Mouse (Mus musculus) heart, embryonic 16.5 days (tissue): ENCODE data around the gene Pdc. TPM values are rescaled to one million over a fixed set of nuclear protein-coding genes. Genes with fewer than 3 reads are reported as not detected.
"Not testable (repeated sequence)": the region's sequence is repeated elsewhere in the genome, so short reads cannot be mapped to it uniquely, and the experiment has no call there.

Experiments used
- ATAC-seq: fragments of 200-750 bp; cut with Nextera tagmentation; replicated peaks from 2 replicates; pipeline ENCODE4 v1.8.0; 2017; ENCODE audit warnings: moderate number of reproducible peaks; ENCODE audit not compliant: insufficient read depth, low FRiP score; ENCODE audit errors: extremely low read depth
- H3K27ac ChIP-seq: fragments of 300-500 bp; sonication (generic); 2 replicates; pipeline ENCODE4 v1.5.1; 2014; ENCODE audit warnings: mild to moderate bottlenecking, low read length, control low read depth, moderate library complexity
- H3K27me3 ChIP-seq: fragments of 300-500 bp; sonication (generic); 2 replicates; pipeline ENCODE4 v1.6.1; 2014; ENCODE audit warnings: low read length, mixed read lengths; ENCODE audit not compliant: control insufficient read depth, insufficient read depth
- H3K36me3 ChIP-seq: fragments of 300-500 bp; sonication (generic); 2 replicates; pipeline ENCODE4 v1.6.1; 2014; ENCODE audit not compliant: control insufficient read depth, insufficient read depth
- H3K4me1 ChIP-seq: fragments of 300-500 bp; sonication (generic); 2 replicates; pipeline ENCODE4 v1.6.1; 2014; ENCODE audit warnings: low read length, mixed read lengths; ENCODE audit not compliant: control insufficient read depth, insufficient read depth
- H3K4me2 ChIP-seq: fragments of 300-500 bp; sonication (generic); 2 replicates; pipeline ENCODE4 v1.6.1; 2014; ENCODE audit warnings: low read depth, mild to moderate bottlenecking, control low read depth, low read length
- H3K4me3 ChIP-seq: fragments of 300-500 bp; sonication (generic); 2 replicates; pipeline ENCODE4 v1.5.1; 2014; ENCODE audit warnings: mild to moderate bottlenecking, control low read depth, low read length
- H3K9ac ChIP-seq: fragments of 300-500 bp; sonication (generic); 2 replicates; pipeline ENCODE4 v1.6.1; 2014; ENCODE audit warnings: low read length, control low read depth
- H3K9me3 ChIP-seq: fragments of 300-500 bp; sonication (generic); replicated peaks from 2 replicates; pipeline ENCODE4 v1.6.1; 2016; ENCODE audit warnings: low read length; ENCODE audit not compliant: control insufficient read depth
- WGBS: fragments of 180-500 bp; shearing (Covaris S2); extraction: QIAGEN DNeasy Blood & Tissue Kit; methylation state at CpG from one replicate; pipeline ENCODE4 v1.1.7; 2014; 5-methylcytosine and 5-hydroxymethylcytosine counted together
- polyA plus RNA-seq: library from polyadenylated mRNA; unstranded; fragments of >200 nt; fragmentation: Nextera tagmentation; extraction: Ambion mirVana; gene quantifications from 2 replicates; pipeline ENCODE4 v1.2.1, GENCODE M21; 2015

Gene Pdc
- polyA plus RNA-seq = not detected in 2 replicates

GRCm38 (mm10) chr1:150319205-150319604 is at the start of gene Pdc:
Gene Pdc, plus strand, starts transcription at chr1:150319417.
- no peaks in the 10 kb centered on the region; the same call in 1 of the 2 replicates for H3K4me1 ChIP-seq
- H3K36me3 ChIP-seq = no peaks in the 10 kb centered on the region
- H3K27ac ChIP-seq = no peak within 1 kb of the TSS
- H3K27me3 ChIP-seq = no peaks in the 10 kb centered on the region
- no peak within 1 kb of the TSS for H3K4me3 ChIP-seq
- ATAC-seq = no peak
- no peaks in the 10 kb centered on the region for H3K9me3 ChIP-seq
- WGBS = 81% methylated on average over 1 of the region's 1 CpGs
- no peak within 1 kb of the TSS for H3K4me2 ChIP-seq
- H3K9ac ChIP-seq = no peak within 1 kb of the TSS

DNA sequence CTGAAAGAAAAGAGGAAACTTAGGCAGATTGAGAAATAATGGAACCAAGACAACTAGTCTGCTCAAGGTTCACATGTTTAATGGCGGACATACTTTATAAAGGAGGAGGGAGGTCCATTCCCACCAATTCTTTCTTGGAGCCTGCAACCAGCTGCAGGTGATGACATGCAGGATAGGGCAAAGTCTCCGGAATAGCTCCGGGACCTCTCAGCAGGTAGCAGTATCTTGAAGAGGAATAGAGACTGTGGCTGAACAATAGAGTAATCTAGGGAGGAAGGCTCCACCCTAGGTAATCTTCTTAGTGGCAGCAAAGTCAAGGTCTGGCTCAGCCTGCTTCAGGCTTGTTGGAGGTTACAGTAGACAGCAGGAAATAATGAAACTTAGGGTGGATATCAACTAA is 25.2 kb upstream of the Pdc start:
- H3K27ac ChIP-seq, H3K4me3 ChIP-seq: not testable (repeated sequence)

DNA sequence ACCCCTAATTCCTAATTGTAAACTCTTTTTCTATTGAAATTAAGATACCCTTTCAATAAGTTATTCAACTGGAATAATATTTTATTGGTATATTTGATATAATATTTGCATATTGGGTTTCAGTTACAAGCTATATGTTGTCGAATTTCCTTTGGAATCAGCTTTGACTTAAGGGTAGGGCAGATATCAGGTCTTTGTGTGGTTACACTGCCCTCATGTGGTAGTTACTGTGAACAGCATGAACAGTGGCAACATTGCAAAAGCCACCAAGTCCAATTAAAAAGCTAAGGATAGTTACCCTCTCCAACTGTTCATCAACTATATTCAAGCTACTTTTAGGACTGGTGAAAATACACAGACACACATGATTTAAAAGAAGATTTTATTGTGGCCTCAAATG is 11.6 kb upstream of the Pdc start:
- no peak overlapping the region for H3K4me2 ChIP-seq
- no peak overlapping the region for H3K27ac ChIP-seq
- no peaks in the 10 kb centered on the region for H3K27me3 ChIP-seq
- no peak overlapping the region for H3K4me3 ChIP-seq
- H3K9ac ChIP-seq = no peak overlapping the region
- H3K36me3 ChIP-seq = no peaks in the 10 kb centered on the region
- H3K9me3 ChIP-seq = peaks cover 5% of the 10 kb centered on the region
- 39% methylated on average over 1 of the region's 1 CpGs for WGBS
- H3K4me1 ChIP-seq = no peaks in the 10 kb centered on the region
- no peak for ATAC-seq

More for the DNA sequence above, 25.2 kb upstream of the Pdc start:
- not testable (repeated sequence) for H3K4me2 ChIP-seq, H3K27me3 ChIP-seq, H3K9ac ChIP-seq, ATAC-seq, H3K4me1 ChIP-seq, H3K9me3 ChIP-seq, H3K36me3 ChIP-seq
- WGBS = 75% methylated on average over 3 of the region's 3 CpGs

GRCm38 (mm10) chr1:150335111-150335510 is 15.9 kb downstream of the Pdc start:
- H3K9me3 ChIP-seq = no peaks in the 10 kb centered on the region
- no peaks in the 10 kb centered on the region for H3K36me3 ChIP-seq
- no peak overlapping the region for H3K27ac ChIP-seq
- H3K9ac ChIP-seq = no peak overlapping the region
- ATAC-seq = no peak
- no peaks in the 10 kb centered on the region for H3K27me3 ChIP-seq
- no peaks in the 10 kb centered on the region for H3K4me1 ChIP-seq
- H3K4me2 ChIP-seq = no peak overlapping the region
- no peak overlapping the region for H3K4me3 ChIP-seq
- 52% methylated on average over 2 of the region's 2 CpGs for WGBS

- no peak for ATAC-seq
- WGBS = 86% methylated on average over 1 of the region's 1 CpGs
Observed at GRCm38 (mm10) chr1:150360864-150361263, 41.6 kb downstream of the Pdc start.

GRCm38 (mm10) chr1:150372895-150373294 is 53.7 kb downstream of the Pdc start:
- Histone ChIP-seq H3K36me3 (peaks cover 11% of the 10 kb centered on the region; the same call in 1 of the 2 replicates), H3K9ac (no peak overlapping the region), H3K27ac (no peak overlapping the region), H3K27me3 (no peaks in the 10 kb centered on the region), H3K4me1 (no peaks in the 10 kb centered on the region), H3K4me2 (no peak overlapping the region), H3K9me3 (no peaks in the 10 kb centered on the region), H3K4me3 (no peak overlapping the region)
- WGBS = 65% methylated on average over 3 of the region's 3 CpGs
- ATAC-seq = no peak

More at GRCm38 (mm10) chr1:150360864-150361263, 41.6 kb downstream of the Pdc start:
- H3K4me3 ChIP-seq = no peak overlapping the region
- peaks cover 20% of the 10 kb centered on the region for H3K36me3 ChIP-seq
- H3K4me2 ChIP-seq = no peak overlapping the region
- H3K9ac ChIP-seq = no peak overlapping the region
- no peaks in the 10 kb centered on the region for H3K4me1 ChIP-seq
- H3K9me3 ChIP-seq = no peaks in the 10 kb centered on the region
- no peaks in the 10 kb centered on the region for H3K27me3 ChIP-seq
- no peak overlapping the region for H3K27ac ChIP-seq

- Histone ChIP-seq H3K27me3 (no peaks in the 10 kb centered on the region), H3K4me2 (no peak overlapping the region), H3K4me1 (no peaks in the 10 kb centered on the region), H3K36me3 (peaks cover 14% of the 10 kb centered on the region; the same call in 1 of the 2 replicates), H3K27ac (no peak overlapping the region), H3K4me3 (no peak overlapping the region), H3K9ac (no peak overlapping the region), H3K9me3 (no peaks in the 10 kb centered on the region)
- WGBS = 84% methylated on average over 2 of the region's 2 CpGs
- no peak for ATAC-seq
Observed at GRCm38 (mm10) chr1:150374247-150374646, 55.0 kb downstream of the Pdc start.

Other genes starting within 250 kb of the Pdc start
- 0.09 and 0.22 TPM in 2 replicates for gene Ptgs2, start 219.4 kb upstream of the Pdc start, polyA plus RNA-seq
- gene Tpr, start 73.4 kb downstream of the Pdc start, polyA plus RNA-seq = 115 and 118 TPM in 2 replicates
- gene Odr4, start 73.7 kb downstream of the Pdc start, polyA plus RNA-seq = 30.0 and 34.7 TPM in 2 replicates
- 0.49 and 0.71 TPM in 2 replicates for gene Prg4, start 146.7 kb downstream of the Pdc start, polyA plus RNA-seq